Mouse (Mus musculus) embryonic facial prominence, embryonic 15.5 days (tissue): ENCODE measurements at regions not wholly inside any gene's neighbourhood (a gene's known extent, or its start where the extent isn't known, plus 50 kb on each side); places are given as distances from the start of the nearest gene placed in this dataset.

ENCODE experiments used
- ATAC-seq: fragments of 200-750 bp; cut with Nextera tagmentation; 2 replicates; pipeline ENCODE4 v1.8.0; 2017; ENCODE audit warnings: low read depth, moderate TSS enrichment; ENCODE audit not compliant: insufficient number of reproducible peaks, low FRiP score, low TSS enrichment
- H3K27ac ChIP-seq: fragments of 300-500 bp; sonication (generic); replicated peaks from 2 replicates; pipeline ENCODE4 v1.5.1; 2015; ENCODE audit warnings: mild to moderate bottlenecking, inconsistent platforms
- H3K27me3 ChIP-seq: fragments of 300-500 bp; sonication (generic); 2 replicates; pipeline ENCODE4 v1.6.1; 2015; ENCODE audit warnings: inconsistent platforms
- H3K36me3 ChIP-seq: fragments of 300-500 bp; sonication (generic); 2 replicates; pipeline ENCODE4 v1.6.1; 2015; ENCODE audit warnings: mild to moderate bottlenecking, inconsistent platforms
- H3K4me1 ChIP-seq: fragments of 300-500 bp; sonication (generic); 2 replicates; pipeline ENCODE4 v1.6.1; 2015; ENCODE audit warnings: inconsistent platforms
- H3K4me2 ChIP-seq: fragments of 300-500 bp; sonication (generic); replicated peaks from 2 replicates; pipeline ENCODE4 v1.6.1; 2015; ENCODE audit warnings: mild to moderate bottlenecking, inconsistent platforms
- H3K4me3 ChIP-seq: fragments of 300-500 bp; sonication (generic); replicated peaks from 2 replicates; pipeline ENCODE4 v1.5.1; 2015; ENCODE audit warnings: mild to moderate bottlenecking, inconsistent platforms
- H3K9ac ChIP-seq: fragments of 300-500 bp; sonication (generic); 2 replicates; pipeline ENCODE4 v1.6.1; 2015; ENCODE audit warnings: inconsistent platforms
- H3K9me3 ChIP-seq: fragments of 300-500 bp; sonication (generic); replicated peaks from 2 replicates; pipeline ENCODE4 v1.6.1; 2016; ENCODE audit warnings: inconsistent platforms
- WGBS: fragments of 180-500 bp; shearing (Covaris S2); methylation state at CpG from one replicate; pipeline ENCODE4 v1.1.7; 2015; 5-methylcytosine and 5-hydroxymethylcytosine counted together

- H3K9ac ChIP-seq, result no peak overlapping the region
- 60% methylated on average over 3 of the region's 3 CpGs for WGBS
- H3K9me3 ChIP-seq, result no peaks in the 10 kb centered on the region
- no peaks in the 10 kb centered on the region for H3K36me3 ChIP-seq
- no peak overlapping the region for H3K4me2 ChIP-seq
- no peaks in the 10 kb centered on the region for H3K27me3 ChIP-seq
- no peak overlapping the region for H3K4me3 ChIP-seq
- no peak for ATAC-seq
- H3K27ac ChIP-seq, result no peak overlapping the region
- no peaks in the 10 kb centered on the region for H3K4me1 ChIP-seq
These were observed 101.7 kb upstream of the Mki67 start for GRCm38 (mm10) chr7:135817868-135818267.

- ATAC-seq, result no peak
- 84% methylated on average over 3 of the region's 3 CpGs for WGBS
- no peak overlapping the region for H3K27ac ChIP-seq
- H3K36me3 ChIP-seq, result no peaks in the 10 kb centered on the region
- no peak overlapping the region for H3K4me2 ChIP-seq
- H3K9me3 ChIP-seq, result no peaks in the 10 kb centered on the region
- H3K9ac ChIP-seq, result no peak overlapping the region
- no peaks in the 10 kb centered on the region for H3K4me1 ChIP-seq
- H3K4me3 ChIP-seq, result no peak overlapping the region
- H3K27me3 ChIP-seq, result no peaks in the 10 kb centered on the region
These were observed 102.1 kb upstream of the Mki67 start for GRCm38 (mm10) chr7:135818298-135818697.

- no peak for ATAC-seq
These were observed 108.0 kb upstream of the Mki67 start for GRCm38 (mm10) chr7:135823884-135824750.

GRCm38 (mm10) chr7:135829246-135829645 lies 113.1 kb upstream of the Mki67 start:
- Histone ChIP-seq H3K4me2 (no peak overlapping the region), H3K36me3 (no peaks in the 10 kb centered on the region), H3K4me1 (0 out of 2 replicates have a peak, but pooled peaks cover 8% of the 10 kb centered on the region), H3K27ac (no peak overlapping the region), H3K9me3 (no peaks in the 10 kb centered on the region), H3K9ac (no peak overlapping the region), H3K4me3 (no peak overlapping the region), H3K27me3 (no peaks in the 10 kb centered on the region)
- WGBS, result 48% methylated on average over 2 of the region's 2 CpGs
- ATAC-seq, result no peak

More at GRCm38 (mm10) chr7:135823884-135824750, 108.0 kb upstream of the Mki67 start:
- Histone ChIP-seq H3K4me3 (no peak overlapping the region), H3K9ac (no peak overlapping the region), H3K4me1 (0 out of 2 replicates have a peak, but pooled peaks cover 4% of the 10 kb centered on the region), H3K36me3 (no peaks in the 10 kb centered on the region), H3K9me3 (no peaks in the 10 kb centered on the region), H3K4me2 (no peak overlapping the region), H3K27ac (no peak overlapping the region), H3K27me3 (no peaks in the 10 kb centered on the region)
- 64% methylated on average over 6 of the region's 6 CpGs for WGBS

GRCm38 (mm10) chr7:135833425-135833824 lies 117.3 kb upstream of the Mki67 start:
- H3K4me1 ChIP-seq, result peaks cover 12% of the 10 kb centered on the region
- H3K4me2 ChIP-seq, result no peak overlapping the region
- no peak overlapping the region for H3K4me3 ChIP-seq
- ATAC-seq, result no peak
- peaks cover 17% of the 10 kb centered on the region for H3K27me3 ChIP-seq
- 62% methylated on average over 9 of the region's 9 CpGs for WGBS
- no peaks in the 10 kb centered on the region for H3K9me3 ChIP-seq
- H3K9ac ChIP-seq, result no peak overlapping the region
- no peaks in the 10 kb centered on the region for H3K36me3 ChIP-seq
- no peak overlapping the region for H3K27ac ChIP-seq

- Histone ChIP-seq H3K9ac (no peak overlapping the region), H3K4me3 (no peak overlapping the region), H3K36me3 (no peaks in the 10 kb centered on the region), H3K27me3 (peaks cover 19% of the 10 kb centered on the region), H3K27ac (no peak overlapping the region), H3K4me2 (no peak overlapping the region), H3K4me1 (peaks cover 6% of the 10 kb centered on the region), H3K9me3 (no peaks in the 10 kb centered on the region)
- WGBS, result 38% methylated on average over 12 of the region's 12 CpGs
- ATAC-seq, result peak; percentile 80
These were observed 120.9 kb upstream of the Mki67 start for GRCm38 (mm10) chr7:135836808-135837733.

- Histone ChIP-seq H3K4me1 (peaks cover 23% of the 10 kb centered on the region), H3K36me3 (no peaks in the 10 kb centered on the region), H3K27ac (no peak overlapping the region), H3K9ac (no peak overlapping the region), H3K4me3 (no peak overlapping the region), H3K9me3 (no peaks in the 10 kb centered on the region), H3K4me2 (no peak overlapping the region), H3K27me3 (no peaks in the 10 kb centered on the region)
- WGBS, result 58% methylated on average over 5 of the region's 5 CpGs
- ATAC-seq, result no peak
These were observed 127.9 kb upstream of the Mki67 start for GRCm38 (mm10) chr7:135844018-135844417.

GRCm38 (mm10) chr7:135847304-135847703 lies 131.1 kb upstream of the Mki67 start:
- Histone ChIP-seq H3K9me3 (no peaks in the 10 kb centered on the region), H3K9ac (no peak overlapping the region), H3K4me3 (no peak overlapping the region), H3K27ac (no peak overlapping the region), H3K36me3 (no peaks in the 10 kb centered on the region), H3K27me3 (peaks cover 3% of the 10 kb centered on the region; the same call in 1 of the 2 replicates), H3K4me2 (no peak overlapping the region), H3K4me1 (peaks cover 25% of the 10 kb centered on the region)
- WGBS, result 69% methylated on average over 9 of the region's 9 CpGs
- no peak for ATAC-seq

- H3K4me1 ChIP-seq, result peaks cover 26% of the 10 kb centered on the region
- H3K4me3 ChIP-seq, result no peak overlapping the region
- 0 out of 2 replicates have a peak overlapping the region, but pooled peaks have one; percentile 11 for H3K27ac ChIP-seq
- H3K9me3 ChIP-seq, result no peaks in the 10 kb centered on the region
- WGBS, result 23% methylated on average over 4 of the region's 4 CpGs
- no peak overlapping the region for H3K4me2 ChIP-seq
- peaks cover 10% of the 10 kb centered on the region for H3K27me3 ChIP-seq
- no peaks in the 10 kb centered on the region for H3K36me3 ChIP-seq
- H3K9ac ChIP-seq, result no peak overlapping the region
- no peak for ATAC-seq
These were observed 132.0 kb upstream of the Mki67 start for GRCm38 (mm10) chr7:135848170-135848569.

GRCm38 (mm10) chr7:135848833-135849232 lies 132.7 kb upstream of the Mki67 start:
- no peaks in the 10 kb centered on the region for H3K36me3 ChIP-seq
- H3K4me2 ChIP-seq, result no peak overlapping the region
- no peaks in the 10 kb centered on the region for H3K9me3 ChIP-seq
- WGBS, result 63% methylated on average over 5 of the region's 5 CpGs
- H3K9ac ChIP-seq, result no peak overlapping the region
- peaks cover 32% of the 10 kb centered on the region for H3K4me1 ChIP-seq
- H3K27ac ChIP-seq, result 0 out of 2 replicates have a peak overlapping the region, but pooled peaks have one; percentile 11
- H3K4me3 ChIP-seq, result no peak overlapping the region
- H3K27me3 ChIP-seq, result peaks cover 15% of the 10 kb centered on the region
- ATAC-seq, result no peak
